In the genomic region with DNA sequence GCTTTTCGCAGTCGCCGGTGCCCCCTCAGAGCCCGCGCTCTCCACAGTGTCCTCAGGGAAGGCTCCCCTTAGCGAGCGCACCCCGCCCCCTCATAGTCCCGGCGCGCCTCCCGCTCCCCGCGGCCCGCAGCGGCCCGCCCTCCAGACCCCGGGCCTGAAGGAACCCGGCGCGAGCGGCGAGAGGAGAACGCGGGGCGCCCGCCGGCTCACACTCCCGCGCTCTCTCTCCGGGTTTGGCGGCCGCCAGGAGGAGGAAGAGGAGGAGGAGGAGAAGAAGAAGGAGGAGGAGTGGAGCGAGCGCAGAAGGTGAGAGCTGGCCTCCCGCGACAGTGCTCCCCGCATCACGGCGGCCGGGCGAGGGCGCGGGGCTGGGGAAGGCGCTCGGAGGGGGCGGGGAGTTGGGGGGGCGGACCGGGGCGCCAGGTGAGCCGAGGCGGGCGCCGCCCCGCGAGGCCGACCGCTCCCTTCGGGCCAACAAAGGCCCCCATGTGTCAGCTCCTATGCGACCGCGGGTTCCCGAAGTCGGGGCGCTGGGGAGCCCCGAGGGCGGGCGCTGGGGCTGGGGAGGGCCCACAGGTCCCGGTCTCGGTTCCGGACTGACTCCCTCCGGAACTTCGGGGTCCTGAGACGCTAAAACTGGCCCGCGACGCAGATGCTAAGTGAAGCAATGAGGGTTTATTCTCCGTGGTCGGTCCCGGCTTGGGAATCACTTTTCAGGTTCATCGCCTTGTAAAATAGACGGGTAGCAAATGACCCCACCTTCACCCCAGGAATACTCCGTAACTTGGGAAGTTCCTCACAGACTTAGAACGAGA, we compare ENCODE assay signal across 8 mouse cellular contexts. TPM values are rescaled to one million over a fixed set of nuclear protein-coding genes. Genes with fewer than 3 reads are reported as not detected.
DNase-seq lines count a peak whose midpoint lies in the region; ATAC-seq lines count a peak whose summit lies in the region.

No protein-coding gene starts in this region.

- H3K4me3 ChIP-seq in erythroblast, embryonic 14.5 days (replicated peaks): peak overlapping the region; percentile 71
- H3K4me3 ChIP-seq in brown adipose tissue, adult 24 weeks (ENCODE audit: insufficient read depth, low read depth, low read length): peak overlapping the region; percentile 70
- H3K4me3 ChIP-seq in hindbrain, embryonic 12.5 days: peak overlapping the region; percentile 83

- no peak for ATAC-seq in erythroblast, adult 5-6 weeks (replicated peaks; ENCODE audit: low FRiP score, poor library complexity, severe bottlenecking)
- ATAC-seq in hindbrain, embryonic 12.5 days (ENCODE audit: low FRiP score): peak; percentile 90

- peaks cover 14% of the 10 kb centered on the region for H3K4me1 ChIP-seq in erythroblast, embryonic 14.5 days (ENCODE audit: control insufficient read depth)
- no peaks in the 10 kb centered on the region for H3K4me1 ChIP-seq in brown adipose tissue, adult 24 weeks (ENCODE audit: control insufficient read depth, insufficient read depth, insufficient read length, low read length)
- peaks cover 18% of the 10 kb centered on the region for H3K4me1 ChIP-seq in hindbrain, embryonic 12.5 days

- peak; percentile 49 for DNase-seq in 3T3-L1 (ENCODE audit: low read depth, low spot score)
- DNase-seq in lung, postnatal 10 days: peak; percentile 39
- DNase-seq in right cerebral cortex, postnatal 4 days: peak; percentile 55
- no peak for DNase-seq in cerebellum, adult 8-10 months

- peaks cover 85% of the 10 kb centered on the region for H3K27me3 ChIP-seq in erythroblast, embryonic 14.5 days (ENCODE audit: control insufficient read depth)
- peaks cover 6% of the 10 kb centered on the region; the same call in 1 of the 2 replicates for H3K27me3 ChIP-seq in hindbrain, embryonic 12.5 days

- H3K9ac ChIP-seq in hindbrain, embryonic 12.5 days: peak overlapping the region; percentile 89

- H3K9me3 ChIP-seq in erythroblast, embryonic 14.5 days (ENCODE audit: control insufficient read depth, low read length): peaks cover 4% of the 10 kb centered on the region; the same call in 1 of the 2 replicates
- H3K9me3 ChIP-seq in hindbrain, embryonic 12.5 days (replicated peaks): no peaks in the 10 kb centered on the region

- H3K4me2 ChIP-seq in hindbrain, embryonic 12.5 days (replicated peaks): peak overlapping the region; percentile 68

- H3K36me3 ChIP-seq in erythroblast, embryonic 14.5 days (ENCODE audit: control insufficient read depth): no peaks in the 10 kb centered on the region
- H3K36me3 ChIP-seq in hindbrain, embryonic 12.5 days: no peaks in the 10 kb centered on the region

- no peak overlapping the region for H3K27ac ChIP-seq in brown adipose tissue, adult 24 weeks (replicated peaks; ENCODE audit: low read depth, low read length)
- H3K27ac ChIP-seq in hindbrain, embryonic 12.5 days: peak overlapping the region; percentile 73

- WGBS in hindbrain, embryonic 12.5 days: under 1% methylated on average over 52 of the region's 84 CpGs

RNA-seq across cellular contexts. Expression of gene Pak1, which starts 0.5 kb away (rescaled TPM):
- polyA plus RNA-seq in erythroblast, embryonic 14.5 days (2012): 0.06 and 0.08 TPM in 2 replicates
- 13.6 and 14.0 TPM in 2 replicates for total RNA-seq in erythroblast, adult 5-6 weeks (2015; ENCODE audit: low replicate concordance)
- total RNA-seq in erythroblast, adult 5-6 weeks (2017; ENCODE audit: low replicate concordance): 9.3 and 14.5 TPM in 2 replicates
- 1.6 and 1.9 TPM in 2 replicates for polyA plus RNA-seq in brown adipose tissue, adult 24 weeks (2012; ENCODE audit: insufficient read depth, insufficient read length, missing spikeins)
- 110 and 111 TPM in 2 replicates for polyA plus RNA-seq in hindbrain, embryonic 12.5 days (2016; fragmentation: Nextera tagmentation; extraction: Ambion mirVana)

RNA-seq across cellular contexts. Expression of gene Aqp11, which starts 50.8 kb away (rescaled TPM):
- polyA plus RNA-seq in erythroblast, embryonic 14.5 days (2012): 0.13 and 0.27 TPM in 2 replicates
- 3.5 TPM in 1 of 2 replicates, not detected in the other for total RNA-seq in erythroblast, adult 5-6 weeks (2015; ENCODE audit: low replicate concordance)
- 0.34 and 2.1 TPM in 2 replicates for total RNA-seq in erythroblast, adult 5-6 weeks (2017; ENCODE audit: low replicate concordance)
- polyA plus RNA-seq in brown adipose tissue, adult 24 weeks (2012; ENCODE audit: insufficient read depth, insufficient read length, missing spikeins): 3.3 and 4.6 TPM in 2 replicates
- 6.2 TPM in 2 replicates for polyA plus RNA-seq in hindbrain, embryonic 12.5 days (2016; fragmentation: Nextera tagmentation; extraction: Ambion mirVana)

Comparison
In these comparisons a context has a peak if more than half of its experiments do, and no peak if none do; other contexts are left out.
1. RNA of gene Pak1, which starts 0.5 kb away (polyA plus RNA-seq): 110 to 111 TPM in hindbrain, embryonic 12.5 days; 1.6 to 1.9 TPM in brown adipose tissue, adult 24 weeks and 0.06 to 0.08 TPM in erythroblast, embryonic 14.5 days; every median in the first group is over 10 times any median in the second.
2. Peak in every context shown above with its lines, with median percentiles within 50 percentile points of each other: H3K4me3 ChIP-seq.